Mouse (Mus musculus) forebrain, embryonic 12.5 days (tissue): Measurements from ENCODE around the gene Stx8. TPM values are rescaled to one million over a fixed set of nuclear protein-coding genes. Genes with fewer than 3 reads are reported as not detected.
A peak's percentile ranks its signal among the peaks of the same experiment; 100 is the strongest.

Experiments
- ATAC-seq: fragments of 200-750 bp; cut with Nextera tagmentation; 2 replicates; pipeline ENCODE4 v1.8.0; 2017; ENCODE audit warnings: moderate TSS enrichment; ENCODE audit not compliant: low FRiP score
- H3K27ac ChIP-seq: fragments of 300-500 bp; sonication (generic); 2 replicates; pipeline ENCODE4 v1.5.1; 2016; ENCODE audit warnings: mild to moderate bottlenecking
- H3K27me3 ChIP-seq: fragments of 300-500 bp; sonication (generic); 2 replicates; pipeline ENCODE4 v1.6.1; 2016; ENCODE audit warnings: mild to moderate bottlenecking
- H3K36me3 ChIP-seq: fragments of 300-500 bp; sonication (generic); replicated peaks from 2 replicates; pipeline ENCODE4 v1.6.1; 2016; ENCODE audit warnings: mild to moderate bottlenecking
- H3K4me1 ChIP-seq: fragments of 300-500 bp; sonication (generic); 2 replicates; pipeline ENCODE4 v1.6.1; 2016
- H3K4me2 ChIP-seq: fragments of 300-500 bp; sonication (generic); 2 replicates; pipeline ENCODE4 v1.6.1; 2016; ENCODE audit warnings: mild to moderate bottlenecking, moderate library complexity
- H3K4me3 ChIP-seq: fragments of 300-500 bp; sonication (generic); replicated peaks from 2 replicates; pipeline ENCODE4 v1.5.1; 2016; ENCODE audit warnings: mild to moderate bottlenecking
- H3K9ac ChIP-seq: fragments of 300-500 bp; sonication (generic); 2 replicates; pipeline ENCODE4 v1.6.1; 2016; ENCODE audit warnings: mild to moderate bottlenecking
- H3K9me3 ChIP-seq: fragments of 300-500 bp; sonication (generic); 2 replicates; pipeline ENCODE4 v1.6.1; 2016
- WGBS: fragments of 180-500 bp; shearing (Covaris S2); methylation state at CpG from one replicate; pipeline ENCODE4 v1.1.7; 2016; 5-methylcytosine and 5-hydroxymethylcytosine counted together
- polyA plus RNA-seq: library from polyadenylated mRNA; unstranded; fragments of >200 nt; fragmentation: Nextera tagmentation; extraction: Ambion mirVana; gene quantifications from 2 replicates; pipeline ENCODE4 v1.2.1, GENCODE M21; 2016

The Stx8 gene
- polyA plus RNA-seq, 1 experiment from 2014 or later, result 69.7 TPM

DNA sequence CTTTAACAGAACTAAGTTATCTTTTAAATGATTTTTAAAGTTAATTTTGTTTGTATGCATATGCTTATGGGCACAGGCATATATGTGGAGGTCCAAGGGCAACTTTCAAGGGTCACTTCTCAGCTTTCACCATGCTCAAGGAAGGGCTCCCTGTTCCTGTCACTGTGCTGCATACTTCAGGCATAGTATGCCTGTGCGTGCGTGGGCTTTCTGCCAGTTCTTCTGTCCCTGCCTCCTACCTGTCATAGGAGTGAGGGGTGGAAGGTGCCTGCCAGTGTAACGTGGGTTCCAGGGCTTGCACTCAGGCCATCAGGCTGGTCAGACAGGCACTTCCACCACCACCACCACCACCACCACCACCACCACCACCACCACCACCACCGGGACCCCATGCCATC is 206.7 kb downstream of the Stx8 start:
- H3K4me3 ChIP-seq, result no peak overlapping the region
- 74% methylated on average over 4 of the region's 4 CpGs for WGBS
- peaks cover 10% of the 10 kb centered on the region for H3K4me1 ChIP-seq
- H3K9ac ChIP-seq, result no peak overlapping the region
- H3K36me3 ChIP-seq, result no peaks in the 10 kb centered on the region
- H3K4me2 ChIP-seq, result no peak overlapping the region
- no peak for ATAC-seq
- no peaks in the 10 kb centered on the region for H3K9me3 ChIP-seq
- no peaks in the 10 kb centered on the region for H3K27me3 ChIP-seq
- no peak overlapping the region for H3K27ac ChIP-seq

DNA sequence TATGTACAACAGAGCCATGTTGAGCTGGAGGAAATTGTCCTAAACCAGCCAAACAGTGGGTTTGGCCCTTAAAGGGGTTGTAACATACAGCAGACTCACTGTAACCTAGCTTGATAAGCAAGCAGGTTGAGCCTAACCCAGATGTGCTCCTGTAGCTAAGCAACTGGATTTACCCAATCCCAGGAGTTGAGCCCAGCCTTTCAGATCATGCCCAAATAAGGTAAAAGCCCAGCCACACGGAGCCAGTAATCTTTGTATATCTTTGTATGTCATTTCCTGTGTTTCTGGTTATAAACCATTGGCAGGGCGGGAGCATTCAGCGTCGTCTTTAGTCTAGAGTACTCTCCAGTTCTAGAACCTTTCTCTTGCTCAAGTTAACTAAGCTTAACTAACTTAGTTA is 210.6 kb downstream of the Stx8 start:
- no peak overlapping the region for H3K4me2 ChIP-seq
- peaks cover 12% of the 10 kb centered on the region for H3K4me1 ChIP-seq
- no peak overlapping the region for H3K27ac ChIP-seq
- H3K4me3 ChIP-seq, result no peak overlapping the region
- no peaks in the 10 kb centered on the region for H3K9me3 ChIP-seq
- H3K27me3 ChIP-seq, result no peaks in the 10 kb centered on the region
- H3K9ac ChIP-seq, result no peak overlapping the region
- ATAC-seq, result no peak
- no peaks in the 10 kb centered on the region for H3K36me3 ChIP-seq
- 85% methylated on average over 4 of the region's 4 CpGs for WGBS

DNA sequence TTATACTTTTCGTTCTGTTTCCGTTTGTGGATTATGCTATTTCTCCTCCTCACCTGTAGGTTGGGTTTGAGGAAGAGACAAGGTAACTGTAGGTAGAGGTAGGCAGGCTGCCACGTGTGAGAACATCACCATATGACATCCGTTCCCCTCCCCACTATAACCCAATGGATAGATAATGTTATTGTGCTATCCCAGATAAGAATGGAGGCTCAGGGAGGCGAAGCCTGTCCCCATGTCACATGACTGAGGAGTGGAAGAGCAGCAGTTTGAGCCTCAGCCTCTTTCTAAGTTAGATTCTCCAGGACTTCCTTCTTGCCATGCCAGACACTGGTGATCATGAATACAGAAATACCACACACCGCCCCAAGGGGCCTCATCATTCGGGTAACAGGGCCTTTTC is 211.4 kb downstream of the Stx8 start:
- no peak overlapping the region for H3K4me2 ChIP-seq
- WGBS, result 87% methylated on average over 7 of the region's 7 CpGs
- peaks cover 12% of the 10 kb centered on the region for H3K4me1 ChIP-seq
- no peak for ATAC-seq
- H3K9me3 ChIP-seq, result no peaks in the 10 kb centered on the region
- H3K36me3 ChIP-seq, result no peaks in the 10 kb centered on the region
- H3K27ac ChIP-seq, result no peak overlapping the region
- no peaks in the 10 kb centered on the region for H3K27me3 ChIP-seq
- no peak overlapping the region for H3K9ac ChIP-seq
- H3K4me3 ChIP-seq, result no peak overlapping the region

DNA sequence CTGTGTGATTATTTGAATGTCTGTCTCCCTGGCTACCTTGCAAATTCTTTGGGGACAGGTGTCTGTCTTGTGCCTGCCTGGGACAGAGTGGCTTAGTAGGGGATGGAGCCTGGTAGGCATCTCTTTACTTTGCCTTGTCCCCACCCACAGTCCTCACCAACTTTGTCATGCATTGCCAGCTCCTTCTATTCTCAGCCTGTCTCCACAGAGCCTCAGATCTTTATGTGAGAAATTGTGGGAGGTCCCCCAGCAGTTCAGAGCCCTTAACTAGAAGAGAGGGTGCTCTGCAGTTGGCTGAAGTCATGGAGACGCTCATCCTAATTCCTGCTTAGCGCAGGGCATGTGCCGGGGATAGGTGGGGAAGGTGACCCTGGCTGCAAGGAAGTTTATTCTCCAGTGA is 219.7 kb downstream of the Stx8 start:
- ATAC-seq, result no peak
- no peaks in the 10 kb centered on the region for H3K27me3 ChIP-seq
- no peak overlapping the region for H3K4me2 ChIP-seq
- no peak overlapping the region for H3K27ac ChIP-seq
- H3K9ac ChIP-seq, result no peak overlapping the region
- H3K36me3 ChIP-seq, result no peaks in the 10 kb centered on the region
- no peak overlapping the region for H3K4me3 ChIP-seq
- peaks cover 13% of the 10 kb centered on the region; the same call in 1 of the 2 replicates for H3K4me1 ChIP-seq
- 100% methylated on average over 3 of the region's 3 CpGs for WGBS
- no peaks in the 10 kb centered on the region for H3K9me3 ChIP-seq

DNA sequence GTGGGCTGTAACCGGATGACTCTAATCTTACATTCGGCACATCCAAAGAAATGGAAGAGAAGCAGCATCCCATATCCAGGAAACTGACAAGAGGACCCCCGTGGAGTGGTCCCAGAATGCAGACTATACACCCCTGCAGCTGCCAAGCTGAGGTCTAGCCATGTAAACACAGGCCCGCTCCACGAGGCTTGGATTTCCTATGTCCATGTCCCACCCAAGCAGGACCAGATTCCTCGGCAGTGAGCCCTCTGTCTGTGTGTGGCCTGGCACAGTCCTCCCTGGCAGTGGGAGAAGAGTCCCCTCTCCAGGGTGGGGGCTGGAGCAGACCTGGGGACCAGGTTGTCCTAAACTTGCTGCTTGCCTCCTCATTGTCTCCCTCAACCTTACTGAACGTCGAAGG is 221.2 kb downstream of the Stx8 start:
- H3K4me2 ChIP-seq, result no peak overlapping the region
- H3K4me1 ChIP-seq, result peaks cover 13% of the 10 kb centered on the region; the same call in 1 of the 2 replicates
- no peak overlapping the region for H3K27ac ChIP-seq
- no peak overlapping the region for H3K9ac ChIP-seq
- no peaks in the 10 kb centered on the region for H3K9me3 ChIP-seq
- WGBS, result 77% methylated on average over 8 of the region's 8 CpGs
- H3K4me3 ChIP-seq, result no peak overlapping the region
- H3K27me3 ChIP-seq, result no peaks in the 10 kb centered on the region
- no peak for ATAC-seq
- H3K36me3 ChIP-seq, result no peaks in the 10 kb centered on the region

DNA sequence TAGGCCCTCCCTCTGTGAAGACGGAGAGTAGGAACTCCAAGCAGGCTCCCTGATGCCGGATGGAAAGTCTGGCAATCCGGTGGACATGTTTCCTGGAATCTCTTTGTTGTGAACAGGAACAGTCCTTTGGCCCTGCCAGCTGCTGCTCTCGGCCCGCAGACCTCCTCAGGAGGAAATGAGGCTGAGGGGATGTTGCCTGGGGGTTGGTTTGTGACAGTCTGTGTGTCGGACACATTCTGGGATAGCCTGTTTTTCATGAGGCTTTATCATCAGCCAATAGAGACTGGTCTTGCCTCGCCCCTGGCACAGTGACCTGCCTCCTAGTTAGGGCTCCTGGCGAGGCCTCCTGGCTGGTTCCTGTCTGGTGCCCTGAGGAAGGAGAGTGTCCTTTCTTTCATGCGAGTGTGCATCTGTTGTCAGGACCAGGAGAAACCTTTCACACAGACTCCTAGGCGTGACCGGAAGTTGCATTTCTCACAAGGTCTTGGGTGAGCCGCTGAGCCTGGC is 222.8 kb downstream of the Stx8 start:
- Histone ChIP-seq H3K27me3 (no peaks in the 10 kb centered on the region), H3K9me3 (no peaks in the 10 kb centered on the region), H3K9ac (no peak overlapping the region), H3K36me3 (no peaks in the 10 kb centered on the region), H3K4me1 (peaks cover 13% of the 10 kb centered on the region; the same call in 1 of the 2 replicates), H3K4me3 (no peak overlapping the region), H3K27ac (0 out of 2 replicates have a peak overlapping the region, but pooled peaks have one; percentile 8), H3K4me2 (no peak overlapping the region)
- ATAC-seq, result no peak
- WGBS, result 80% methylated on average over 12 of the region's 12 CpGs

DNA sequence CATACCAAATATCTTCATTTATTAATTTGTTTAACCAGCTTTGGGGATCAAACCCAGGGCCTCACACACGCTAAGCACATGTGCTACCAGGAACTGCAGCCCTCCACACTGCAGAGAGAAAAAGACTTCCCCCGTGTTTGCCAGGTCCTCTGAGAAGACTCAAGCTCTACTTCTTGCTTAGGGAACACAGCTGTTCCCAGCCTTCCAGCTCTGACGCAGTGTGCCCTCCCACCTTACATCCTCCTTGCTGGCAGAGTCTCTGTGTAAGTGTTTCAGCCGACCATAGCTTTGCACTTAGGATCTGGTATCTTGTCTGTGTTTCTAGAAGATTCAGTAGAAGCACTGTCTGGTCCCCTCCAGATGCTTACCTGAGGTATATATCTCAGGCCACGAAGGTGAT is 224.9 kb downstream of the Stx8 start:
- WGBS, result 88% methylated on average over 5 of the region's 5 CpGs
- Histone ChIP-seq H3K27me3 (no peaks in the 10 kb centered on the region), H3K27ac (no peak overlapping the region), H3K4me1 (peaks cover 25% of the 10 kb centered on the region), H3K9me3 (no peaks in the 10 kb centered on the region), H3K9ac (no peak overlapping the region), H3K4me3 (no peak overlapping the region), H3K4me2 (no peak overlapping the region), H3K36me3 (no peaks in the 10 kb centered on the region)
- no peak for ATAC-seq

DNA sequence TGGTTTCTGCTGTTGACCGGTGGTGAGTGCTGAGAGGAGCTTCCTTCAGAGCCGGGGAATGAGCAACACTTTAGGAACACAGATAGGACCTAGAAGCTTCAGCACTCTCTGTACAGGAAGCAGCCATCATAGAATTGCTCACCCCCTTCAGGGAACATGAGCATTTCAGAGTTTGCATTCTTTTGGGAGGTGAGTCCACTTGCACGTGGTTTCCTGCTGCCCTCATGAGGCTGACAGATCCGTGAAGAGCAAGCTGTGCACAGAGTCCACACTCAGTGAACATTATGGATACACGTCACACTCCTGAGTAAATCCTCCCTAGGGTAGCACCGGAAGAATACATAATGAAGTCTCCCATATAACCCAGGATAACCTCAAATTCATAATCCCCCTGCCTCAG is 229.2 kb downstream of the Stx8 start:
- Histone ChIP-seq H3K4me3 (no peak overlapping the region), H3K36me3 (no peaks in the 10 kb centered on the region), H3K9me3 (no peaks in the 10 kb centered on the region), H3K9ac (no peak overlapping the region), H3K4me2 (no peak overlapping the region), H3K27me3 (no peaks in the 10 kb centered on the region), H3K4me1 (peaks cover 26% of the 10 kb centered on the region), H3K27ac (no peak overlapping the region)
- WGBS, result 77% methylated on average over 6 of the region's 6 CpGs
- no peak for ATAC-seq

DNA sequence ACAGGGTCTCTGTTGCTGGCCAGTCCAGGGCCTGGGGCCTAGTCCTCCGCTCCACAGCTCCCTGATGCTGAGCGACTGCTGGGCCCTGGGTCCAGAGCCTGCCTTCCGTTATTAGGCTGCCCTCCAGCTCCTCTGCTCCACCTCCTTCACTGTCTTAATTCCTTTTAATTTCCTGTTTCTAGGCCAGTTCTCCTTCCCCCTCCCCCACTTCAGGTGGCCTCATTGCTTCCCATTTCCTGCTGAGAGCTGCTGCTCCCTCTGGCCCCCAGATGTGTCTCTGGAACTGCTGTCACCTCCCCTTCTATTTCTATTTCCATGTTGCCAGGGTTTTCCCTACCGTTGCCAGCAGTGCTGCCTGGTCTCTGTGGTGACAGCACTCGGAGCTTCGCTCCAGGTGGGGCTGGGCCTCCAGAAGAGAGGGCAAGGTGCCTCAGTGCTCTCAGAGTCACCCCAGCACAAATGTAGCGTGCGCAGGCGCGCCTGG is 229.7 kb downstream of the Stx8 start:
- no peak for ATAC-seq
- Histone ChIP-seq H3K9ac (no peak overlapping the region), H3K27me3 (no peaks in the 10 kb centered on the region), H3K4me2 (no peak overlapping the region), H3K4me3 (no peak overlapping the region), H3K4me1 (peaks cover 26% of the 10 kb centered on the region), H3K36me3 (no peaks in the 10 kb centered on the region), H3K27ac (0 out of 2 replicates have a peak overlapping the region, but pooled peaks have one; percentile 32), H3K9me3 (no peaks in the 10 kb centered on the region)
- WGBS, result 62% methylated on average over 10 of the region's 10 CpGs

DNA sequence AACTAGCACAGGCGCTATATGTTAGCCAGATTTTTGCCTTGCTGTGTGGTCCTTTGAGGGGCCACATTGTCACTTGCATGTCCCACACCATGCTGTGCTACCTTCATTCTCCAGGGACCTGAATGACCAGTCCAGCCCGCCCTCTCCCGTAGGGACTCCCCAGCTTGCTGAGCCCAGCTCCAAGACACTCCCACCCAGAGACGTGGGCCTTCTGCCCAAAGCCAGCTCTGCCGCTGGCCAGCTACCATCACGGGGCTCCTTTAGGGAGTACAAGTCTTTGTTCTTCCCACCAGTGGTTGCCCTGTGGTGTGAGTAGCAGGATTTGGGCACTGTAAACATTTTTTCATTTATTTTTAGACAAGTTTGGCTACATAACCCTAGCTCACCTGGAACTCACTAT is 230.6 kb downstream of the Stx8 start:
- Histone ChIP-seq H3K36me3 (no peaks in the 10 kb centered on the region), H3K9me3 (no peaks in the 10 kb centered on the region), H3K4me2 (no peak overlapping the region), H3K27me3 (peaks cover under 1% of the 10 kb centered on the region; the same call in 1 of the 2 replicates), H3K4me1 (peaks cover 26% of the 10 kb centered on the region), H3K9ac (no peak overlapping the region), H3K27ac (no peak overlapping the region), H3K4me3 (no peak overlapping the region)
- no peak for ATAC-seq
- 62% methylated on average over 6 of the region's 6 CpGs for WGBS

DNA sequence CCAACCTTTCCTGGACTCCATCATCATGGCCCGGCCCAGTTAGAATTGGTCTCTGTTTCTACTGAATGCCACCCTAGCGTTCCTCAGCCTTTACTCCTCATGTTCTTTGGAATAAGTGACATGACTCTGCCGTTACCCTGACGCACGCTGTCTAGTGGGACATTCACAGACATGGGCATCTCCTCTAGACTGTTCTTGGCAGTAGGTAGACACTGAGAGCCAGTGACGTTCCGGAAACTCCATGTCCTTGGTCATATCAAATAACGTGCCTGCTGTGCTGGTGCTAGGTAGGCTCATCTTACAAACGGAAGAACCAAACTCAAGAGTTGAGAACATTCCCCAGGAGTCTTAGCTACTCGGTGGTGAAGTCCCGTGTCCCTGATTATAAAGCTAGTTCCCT is 231.5 kb downstream of the Stx8 start:
- WGBS, result 91% methylated on average over 11 of the region's 11 CpGs
- no peaks in the 10 kb centered on the region for H3K36me3 ChIP-seq

DNA sequence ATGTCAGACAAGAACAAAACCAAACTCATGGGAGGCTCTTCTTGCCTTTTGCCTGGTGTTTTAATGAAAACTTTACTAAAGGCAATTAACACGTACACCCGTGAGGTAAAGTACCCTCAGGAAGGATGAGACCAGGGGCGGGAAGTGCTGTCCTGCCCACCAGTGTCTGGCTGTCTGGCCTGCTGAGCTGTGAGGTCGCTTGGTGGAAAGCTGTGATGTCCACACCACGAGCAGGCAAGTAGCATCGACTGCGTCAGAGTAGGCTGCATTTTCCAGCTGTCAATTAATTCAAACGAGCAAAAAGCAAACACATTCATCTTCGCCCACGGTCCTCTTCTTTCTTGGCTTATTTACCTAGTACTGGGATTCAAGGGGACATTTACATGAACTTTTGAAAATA is 232.7 kb downstream of the Stx8 start:
- no peaks in the 10 kb centered on the region for H3K36me3 ChIP-seq
- no peak overlapping the region for H3K4me3 ChIP-seq
- peaks cover 34% of the 10 kb centered on the region for H3K4me1 ChIP-seq
- H3K9ac ChIP-seq, result no peak overlapping the region
- no peak overlapping the region for H3K4me2 ChIP-seq
- no peak for ATAC-seq
- no peak overlapping the region for H3K27ac ChIP-seq
- H3K9me3 ChIP-seq, result no peaks in the 10 kb centered on the region
- 72% methylated on average over 10 of the region's 10 CpGs for WGBS
- peaks cover 3% of the 10 kb centered on the region; the same call in 1 of the 2 replicates for H3K27me3 ChIP-seq

More for the DNA sequence above, 231.5 kb downstream of the Stx8 start:
- Histone ChIP-seq H3K9me3 (no peaks in the 10 kb centered on the region), H3K4me3 (no peak overlapping the region), H3K4me1 (peaks cover 31% of the 10 kb centered on the region), H3K9ac (no peak overlapping the region), H3K27ac (no peak overlapping the region), H3K4me2 (no peak overlapping the region), H3K27me3 (peaks cover 3% of the 10 kb centered on the region; the same call in 1 of the 2 replicates)
- no peak for ATAC-seq

DNA sequence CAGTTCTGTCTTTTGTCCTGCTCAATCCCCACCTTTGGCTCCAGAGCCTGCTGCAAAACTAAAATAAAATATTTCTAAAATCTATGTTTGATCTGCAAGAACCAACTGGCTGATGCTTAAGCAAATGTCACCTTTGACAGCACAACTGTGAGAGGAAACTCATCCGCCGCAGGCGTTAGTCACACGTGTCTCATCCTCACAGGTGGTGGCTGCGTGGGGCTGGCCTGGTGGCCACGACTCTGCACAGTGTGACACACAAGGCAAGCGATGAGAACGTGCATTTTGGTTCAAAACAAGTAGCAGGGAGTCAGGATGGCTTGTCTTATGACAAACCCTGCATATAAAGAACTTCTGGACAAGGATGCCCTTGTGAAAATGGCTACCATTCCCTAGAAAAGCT is 233.1 kb downstream of the Stx8 start:
- Histone ChIP-seq H3K27ac (no peak overlapping the region), H3K9ac (no peak overlapping the region), H3K4me1 (peaks cover 34% of the 10 kb centered on the region), H3K36me3 (no peaks in the 10 kb centered on the region), H3K4me3 (no peak overlapping the region), H3K27me3 (peaks cover 3% of the 10 kb centered on the region; the same call in 1 of the 2 replicates), H3K4me2 (no peak overlapping the region), H3K9me3 (no peaks in the 10 kb centered on the region)
- WGBS, result 74% methylated on average over 8 of the region's 8 CpGs
- ATAC-seq, result no peak
